Mouse (Mus musculus): ENCODE measurements at regions not wholly inside any gene's neighbourhood (a gene's known extent, or its start where the extent isn't known, plus 50 kb on each side); places are given as distances from the start of the nearest gene placed in this dataset.

DNA sequence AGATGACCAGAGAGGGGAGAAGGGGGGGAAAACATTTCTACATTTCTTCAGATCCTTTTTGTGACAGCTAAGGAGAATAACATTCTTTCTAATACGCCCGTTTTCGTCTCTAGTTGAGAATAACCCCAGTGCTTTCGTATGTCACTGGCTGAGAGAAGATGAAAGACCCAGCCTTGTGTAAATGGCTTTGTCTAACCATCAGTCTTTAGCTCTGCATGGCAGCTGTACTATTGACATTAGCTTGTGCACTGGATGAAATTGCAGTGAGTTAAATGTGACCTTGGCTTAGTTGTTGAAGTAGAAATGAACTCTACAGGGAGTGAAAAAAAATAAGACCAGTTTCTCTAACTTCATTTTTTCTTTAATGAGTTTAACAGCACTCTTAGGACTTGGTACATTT lies 368.7 kb upstream of the Dach1 start:
- H3K4me2 ChIP-seq (ENCODE audit: low read depth, low read length), result no peak overlapping the region
- H3K36me3 ChIP-seq (ENCODE audit: control insufficient read depth, insufficient read depth, low read length), result no peaks in the 10 kb centered on the region
- H3K27ac ChIP-seq (ENCODE audit: low read length), result no peak overlapping the region
- WGBS, result 41% methylated on average over 4 of the region's 4 CpGs
- H3K4me3 ChIP-seq (ENCODE audit: low read length), result no peak overlapping the region
- H3K9me3 ChIP-seq (ENCODE audit: control insufficient read depth, low read length), result no peaks in the 10 kb centered on the region
- H3K9ac ChIP-seq (ENCODE audit: low read depth, low read length), result no peak overlapping the region
- no peak for ATAC-seq
- no peaks in the 10 kb centered on the region for H3K4me1 ChIP-seq (ENCODE audit: control insufficient read depth, insufficient read depth, low read length)
- no peaks in the 10 kb centered on the region for H3K27me3 ChIP-seq (replicated peaks; ENCODE audit: control insufficient read depth, insufficient read depth, low read length)

DNA sequence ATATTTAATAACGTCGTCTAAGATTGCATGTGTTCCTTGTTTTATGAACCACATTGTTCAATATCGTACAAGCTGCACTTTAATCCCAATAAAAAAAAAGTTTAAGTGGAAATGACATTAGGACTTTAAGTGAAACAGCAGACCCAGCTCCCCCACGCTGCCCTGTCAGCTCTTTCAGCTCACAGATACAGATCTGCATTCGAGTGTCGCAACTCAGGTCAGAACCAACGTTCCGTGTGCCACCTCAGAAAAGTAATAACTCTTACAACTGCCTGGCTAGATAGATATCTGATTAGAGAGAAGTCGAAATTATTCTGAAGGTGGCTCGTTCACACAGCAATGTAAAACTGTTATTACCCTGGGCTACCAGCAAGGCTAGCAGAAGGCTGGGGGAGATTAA lies 364.0 kb upstream of the Dach1 start:
- Histone ChIP-seq H3K4me1 (ENCODE audit: control insufficient read depth, insufficient read depth, low read length) (no peaks in the 10 kb centered on the region), H3K4me2 (ENCODE audit: low read depth, low read length) (no peak overlapping the region), H3K9me3 (ENCODE audit: control insufficient read depth, low read length) (no peaks in the 10 kb centered on the region), H3K27ac (ENCODE audit: low read length) (no peak overlapping the region), H3K27me3 (replicated peaks; ENCODE audit: control insufficient read depth, insufficient read depth, low read length) (no peaks in the 10 kb centered on the region), H3K9ac (ENCODE audit: low read depth, low read length) (no peak overlapping the region), H3K36me3 (ENCODE audit: control insufficient read depth, insufficient read depth, low read length) (no peaks in the 10 kb centered on the region), H3K4me3 (ENCODE audit: low read length) (no peak overlapping the region)
- WGBS, result 71% methylated on average over 10 of the region's 10 CpGs
- ATAC-seq, result no peak

DNA sequence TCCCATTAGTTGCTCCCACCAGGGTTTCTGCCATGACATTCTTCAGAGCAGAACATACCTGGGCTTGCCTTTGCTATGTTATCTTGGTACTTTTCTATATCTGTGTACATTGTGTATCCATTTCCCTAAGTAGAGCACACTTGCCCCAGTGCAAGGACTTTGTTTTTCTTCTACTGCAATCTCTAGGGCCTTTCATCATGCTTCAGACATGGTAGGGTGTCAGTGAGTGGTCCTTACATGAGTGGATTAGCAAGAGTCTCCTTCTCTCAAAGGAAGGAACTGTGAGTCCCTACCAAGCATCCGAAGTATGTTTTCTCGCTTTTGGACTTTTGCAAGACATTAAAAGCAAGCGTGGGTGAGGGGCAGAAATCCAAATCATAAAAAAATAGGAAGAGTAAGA lies 351.4 kb upstream of the Dach1 start:
- Histone ChIP-seq H3K4me2 (ENCODE audit: low read depth, low read length) (no peak overlapping the region), H3K4me3 (ENCODE audit: low read length) (no peak overlapping the region)
- WGBS, result 94% methylated on average over 3 of the region's 3 CpGs

DNA sequence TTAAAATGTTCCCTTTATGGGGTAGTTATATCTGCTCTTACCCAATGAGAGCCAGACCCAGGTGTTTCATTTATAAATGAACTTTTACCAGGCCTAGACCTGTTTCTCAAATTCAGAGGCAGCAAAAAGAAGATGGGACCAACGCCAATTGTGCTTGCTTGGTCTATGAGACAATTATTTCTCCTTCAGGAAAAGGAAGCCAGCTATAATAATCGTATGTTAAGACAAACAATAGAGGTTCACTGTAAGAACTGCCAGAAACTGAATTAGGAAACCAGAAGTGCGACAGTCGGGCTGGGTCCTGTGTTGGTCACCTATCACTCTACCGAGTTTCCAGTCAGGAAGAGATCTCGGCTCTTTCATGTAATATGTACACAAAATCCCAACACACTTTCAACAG lies 335.8 kb upstream of the Dach1 start:
- H3K9me3 ChIP-seq (ENCODE audit: control insufficient read depth, low read length), result no peaks in the 10 kb centered on the region
- H3K4me2 ChIP-seq (ENCODE audit: low read depth, low read length), result no peak overlapping the region
- ATAC-seq, result no peak
- H3K36me3 ChIP-seq (ENCODE audit: control insufficient read depth, insufficient read depth, low read length), result no peaks in the 10 kb centered on the region
- no peaks in the 10 kb centered on the region for H3K27me3 ChIP-seq (replicated peaks; ENCODE audit: control insufficient read depth, insufficient read depth, low read length)
- no peaks in the 10 kb centered on the region for H3K4me1 ChIP-seq (ENCODE audit: control insufficient read depth, insufficient read depth, low read length)
- no peak overlapping the region for H3K9ac ChIP-seq (ENCODE audit: low read depth, low read length)
- no peak overlapping the region for H3K27ac ChIP-seq (ENCODE audit: low read length)
- no peak overlapping the region for H3K4me3 ChIP-seq (ENCODE audit: low read length)
- 78% methylated on average over 6 of the region's 6 CpGs for WGBS

More for the DNA sequence above, 351.4 kb upstream of the Dach1 start:
- Histone ChIP-seq H3K27me3 (replicated peaks; ENCODE audit: control insufficient read depth, insufficient read depth, low read length) (no peaks in the 10 kb centered on the region), H3K36me3 (ENCODE audit: control insufficient read depth, insufficient read depth, low read length) (no peaks in the 10 kb centered on the region), H3K27ac (ENCODE audit: low read length) (no peak overlapping the region), H3K9ac (ENCODE audit: low read depth, low read length) (no peak overlapping the region), H3K4me1 (ENCODE audit: control insufficient read depth, insufficient read depth, low read length) (no peaks in the 10 kb centered on the region), H3K9me3 (ENCODE audit: control insufficient read depth, low read length) (no peaks in the 10 kb centered on the region)
- no peak for ATAC-seq

DNA sequence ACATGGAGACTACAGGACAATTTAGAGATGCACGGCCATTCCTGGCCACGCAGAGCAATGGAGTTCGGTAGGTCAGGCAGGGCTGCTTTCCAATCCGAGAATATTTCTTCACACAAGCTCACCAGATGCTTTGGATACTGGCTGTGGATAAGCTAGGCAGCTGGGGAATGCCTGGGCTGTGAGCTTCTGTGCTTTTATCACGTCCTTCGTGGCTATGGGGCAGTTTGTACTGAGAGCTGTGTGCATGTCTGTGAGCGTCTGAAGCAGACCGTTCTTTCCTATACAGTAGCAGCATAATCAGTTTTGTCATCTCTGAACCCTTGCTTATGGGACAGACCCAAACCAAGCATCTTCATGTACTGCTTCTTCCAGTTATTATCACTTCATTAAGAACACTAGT lies 307.9 kb upstream of the Dach1 start:
- Histone ChIP-seq H3K9ac (ENCODE audit: low read depth, low read length) (no peak overlapping the region), H3K4me3 (ENCODE audit: low read length) (no peak overlapping the region), H3K36me3 (ENCODE audit: control insufficient read depth, insufficient read depth, low read length) (no peaks in the 10 kb centered on the region), H3K4me1 (ENCODE audit: control insufficient read depth, insufficient read depth, low read length) (no peaks in the 10 kb centered on the region), H3K4me2 (ENCODE audit: low read depth, low read length) (no peak overlapping the region), H3K27me3 (replicated peaks; ENCODE audit: control insufficient read depth, insufficient read depth, low read length) (no peaks in the 10 kb centered on the region), H3K9me3 (ENCODE audit: control insufficient read depth, low read length) (no peaks in the 10 kb centered on the region), H3K27ac (ENCODE audit: low read length) (no peak overlapping the region)
- no peak for ATAC-seq
- 80% methylated on average over 8 of the region's 8 CpGs for WGBS

DNA sequence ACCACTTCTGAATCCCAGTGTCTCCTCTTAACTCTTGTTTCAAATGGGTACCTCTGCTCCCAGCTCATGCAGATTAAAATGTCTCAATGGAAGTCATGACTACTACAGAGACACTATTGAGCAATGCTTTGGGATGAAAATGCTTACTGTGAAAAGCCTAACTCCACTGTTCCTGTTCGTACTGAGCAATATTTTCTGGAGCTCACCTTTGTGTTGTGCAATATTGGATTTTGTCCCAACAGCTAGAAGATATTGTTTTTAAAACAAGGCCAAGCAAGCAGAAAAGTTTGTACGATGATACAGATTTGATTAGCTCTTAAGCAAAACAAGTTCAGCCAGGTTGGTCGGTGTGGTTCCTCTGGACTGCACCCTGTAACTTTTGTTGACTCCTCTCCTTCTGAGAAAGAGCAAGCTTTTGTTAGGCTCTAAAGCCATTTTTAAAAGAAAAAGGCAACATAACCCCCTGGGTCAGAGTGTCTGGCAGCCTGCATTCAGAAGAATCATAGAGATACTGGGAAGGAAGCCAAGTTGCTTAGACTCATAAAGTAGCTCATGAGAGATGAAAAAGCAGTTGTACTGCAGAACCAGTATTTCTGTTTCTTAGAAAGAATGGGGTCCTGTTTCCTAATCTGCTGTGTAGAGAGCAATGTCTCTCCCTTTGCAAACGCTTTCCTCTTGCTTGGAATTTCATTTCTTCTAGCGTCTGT lies 302.4 kb upstream of the Dach1 start:
- peaks cover 6% of the 10 kb centered on the region; the same call in 1 of the 2 replicates for H3K4me1 ChIP-seq (ENCODE audit: control insufficient read depth, insufficient read depth, low read length)
- no peak overlapping the region for H3K9ac ChIP-seq (ENCODE audit: low read depth, low read length)
- no peaks in the 10 kb centered on the region for H3K27me3 ChIP-seq (replicated peaks; ENCODE audit: control insufficient read depth, insufficient read depth, low read length)
- H3K9me3 ChIP-seq (ENCODE audit: control insufficient read depth, low read length), result no peaks in the 10 kb centered on the region
- H3K4me2 ChIP-seq (ENCODE audit: low read depth, low read length), result no peak overlapping the region
- peak; percentile 62 for ATAC-seq
- 40% methylated on average over 5 of the region's 5 CpGs for WGBS
- no peak overlapping the region for H3K4me3 ChIP-seq (ENCODE audit: low read length)
- no peaks in the 10 kb centered on the region for H3K36me3 ChIP-seq (ENCODE audit: control insufficient read depth, insufficient read depth, low read length)
- peak overlapping the region; percentile 14 for H3K27ac ChIP-seq (ENCODE audit: low read length)

DNA sequence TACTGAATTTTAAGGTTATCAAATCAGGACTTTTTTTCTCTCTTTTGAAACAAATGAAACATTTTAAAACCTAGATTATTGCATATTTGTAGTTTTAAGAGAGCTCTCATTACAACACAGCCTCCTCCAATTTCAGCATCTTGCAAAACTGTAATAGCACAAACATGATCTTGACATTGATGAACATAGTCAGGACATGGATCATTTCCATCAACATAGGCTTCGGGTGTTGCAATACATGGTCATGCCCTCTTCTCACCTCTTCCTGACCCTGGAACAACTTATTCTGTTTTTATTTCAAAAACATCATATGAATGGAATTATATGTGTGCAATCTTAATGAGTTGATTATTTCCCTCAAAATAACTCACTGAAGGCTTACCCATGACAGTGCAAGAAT lies 284.9 kb upstream of the Dach1 start:
- no peak overlapping the region for H3K4me2 ChIP-seq (ENCODE audit: low read depth, low read length)
- H3K27ac ChIP-seq (ENCODE audit: low read length), result no peak overlapping the region
- no peak overlapping the region for H3K9ac ChIP-seq (ENCODE audit: low read depth, low read length)
- H3K9me3 ChIP-seq (ENCODE audit: control insufficient read depth, low read length), result no peaks in the 10 kb centered on the region
- no peaks in the 10 kb centered on the region for H3K27me3 ChIP-seq (replicated peaks; ENCODE audit: control insufficient read depth, insufficient read depth, low read length)
- 82% methylated on average over 1 of the region's 1 CpGs for WGBS
- no peaks in the 10 kb centered on the region for H3K4me1 ChIP-seq (ENCODE audit: control insufficient read depth, insufficient read depth, low read length)
- no peak for ATAC-seq
- no peak overlapping the region for H3K4me3 ChIP-seq (ENCODE audit: low read length)
- H3K36me3 ChIP-seq (ENCODE audit: control insufficient read depth, insufficient read depth, low read length), result no peaks in the 10 kb centered on the region

DNA sequence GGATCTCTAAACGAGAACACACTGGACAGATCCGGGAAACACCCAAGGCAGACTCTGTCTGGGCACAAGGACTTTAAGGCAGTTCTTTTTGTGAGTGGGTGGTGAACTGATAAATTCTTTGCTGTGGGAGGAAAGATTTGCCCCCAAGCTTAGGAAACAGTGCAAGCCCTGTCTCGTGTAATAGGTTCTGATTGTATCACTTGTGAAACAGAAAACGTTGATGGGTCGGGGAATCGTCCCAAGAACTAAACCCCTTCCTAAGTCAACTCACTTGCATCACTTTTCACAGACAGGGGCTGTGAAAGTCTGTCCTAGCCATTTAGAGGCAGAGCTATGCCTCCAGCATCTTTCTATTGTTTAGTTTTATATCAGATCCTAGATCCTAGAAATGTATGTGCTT lies 282.6 kb upstream of the Dach1 start:
- no peak overlapping the region for H3K9ac ChIP-seq (ENCODE audit: low read depth, low read length)
- no peaks in the 10 kb centered on the region for H3K36me3 ChIP-seq (ENCODE audit: control insufficient read depth, insufficient read depth, low read length)
- 79% methylated on average over 6 of the region's 6 CpGs for WGBS
- H3K9me3 ChIP-seq (ENCODE audit: control insufficient read depth, low read length), result no peaks in the 10 kb centered on the region
- no peak overlapping the region for H3K27ac ChIP-seq (ENCODE audit: low read length)
- H3K27me3 ChIP-seq (replicated peaks; ENCODE audit: control insufficient read depth, insufficient read depth, low read length), result no peaks in the 10 kb centered on the region
- no peak for ATAC-seq
- no peak overlapping the region for H3K4me2 ChIP-seq (ENCODE audit: low read depth, low read length)
- H3K4me3 ChIP-seq (ENCODE audit: low read length), result no peak overlapping the region
- no peaks in the 10 kb centered on the region for H3K4me1 ChIP-seq (ENCODE audit: control insufficient read depth, insufficient read depth, low read length)

DNA sequence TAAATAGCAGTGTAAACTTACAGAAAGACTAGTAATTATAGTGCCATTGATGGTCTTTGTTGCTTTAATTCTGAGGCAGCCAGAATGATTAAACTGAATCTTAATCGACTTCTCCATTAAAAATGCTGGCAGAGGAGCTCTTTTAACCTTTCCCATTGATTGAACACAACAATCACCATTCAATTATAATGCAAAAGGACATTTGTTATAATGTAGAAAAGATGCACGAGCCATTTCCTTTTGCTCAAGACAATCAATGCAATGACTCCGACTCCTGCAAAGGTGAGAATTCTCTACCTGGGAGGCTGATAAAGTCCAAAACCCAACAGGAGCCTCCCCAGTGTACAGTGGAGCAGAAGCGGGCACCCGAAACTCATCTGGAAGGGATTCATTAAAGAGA lies 280.0 kb upstream of the Dach1 start:
- 84% methylated on average over 5 of the region's 5 CpGs for WGBS
- Histone ChIP-seq H3K4me3 (ENCODE audit: low read length) (no peak overlapping the region), H3K9ac (ENCODE audit: low read depth, low read length) (no peak overlapping the region)

DNA sequence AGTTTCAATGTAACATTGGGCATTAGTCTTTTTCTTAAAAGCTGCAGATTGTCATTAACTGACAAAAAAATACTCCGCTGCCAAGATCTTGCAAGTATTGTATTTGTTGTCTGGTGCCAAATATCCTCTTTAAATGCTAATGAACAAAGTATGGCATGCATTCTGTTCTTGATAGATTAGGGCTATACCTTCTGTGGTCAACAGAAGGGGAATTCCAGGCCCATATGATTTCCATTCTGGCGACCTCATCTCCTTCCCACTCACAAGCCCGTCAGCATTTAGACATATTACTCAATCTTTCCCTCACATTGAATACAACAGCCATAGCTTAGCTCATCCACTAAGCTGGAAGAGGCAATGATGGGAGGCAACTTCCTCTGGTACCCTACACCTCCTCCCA lies 272.8 kb upstream of the Dach1 start:
- H3K4me1 ChIP-seq (ENCODE audit: control insufficient read depth, insufficient read depth, low read length), result no peaks in the 10 kb centered on the region
- no peak overlapping the region for H3K27ac ChIP-seq (ENCODE audit: low read length)
- H3K9ac ChIP-seq (ENCODE audit: low read depth, low read length), result no peak overlapping the region
- no peak overlapping the region for H3K4me2 ChIP-seq (ENCODE audit: low read depth, low read length)
- no peak overlapping the region for H3K4me3 ChIP-seq (ENCODE audit: low read length)
- no peaks in the 10 kb centered on the region for H3K27me3 ChIP-seq (replicated peaks; ENCODE audit: control insufficient read depth, insufficient read depth, low read length)
- H3K36me3 ChIP-seq (ENCODE audit: control insufficient read depth, insufficient read depth, low read length), result no peaks in the 10 kb centered on the region
- no peak for ATAC-seq
- H3K9me3 ChIP-seq (ENCODE audit: control insufficient read depth, low read length), result no peaks in the 10 kb centered on the region
- WGBS, result 69% methylated on average over 3 of the region's 3 CpGs

More for the DNA sequence above, 280.0 kb upstream of the Dach1 start:
- Histone ChIP-seq H3K9me3 (ENCODE audit: control insufficient read depth, low read length) (no peaks in the 10 kb centered on the region), H3K27ac (ENCODE audit: low read length) (no peak overlapping the region), H3K4me1 (ENCODE audit: control insufficient read depth, insufficient read depth, low read length) (no peaks in the 10 kb centered on the region), H3K27me3 (replicated peaks; ENCODE audit: control insufficient read depth, insufficient read depth, low read length) (no peaks in the 10 kb centered on the region), H3K4me2 (ENCODE audit: low read depth, low read length) (no peak overlapping the region), H3K36me3 (ENCODE audit: control insufficient read depth, insufficient read depth, low read length) (no peaks in the 10 kb centered on the region)
- no peak for ATAC-seq

Measured in intestine, embryonic 16.5 days (tissue).